Mouse (Mus musculus): ENCODE measurements around the gene Enpp4. TPM values are rescaled to one million over a fixed set of nuclear protein-coding genes. Genes with fewer than 3 reads are reported as not detected.

Enpp4 gene
- total RNA-seq (2023) = 11.0 TPM

GRCm38 (mm10) chr17:44105287-44106138 lies at the start of gene Enpp4:
Enpp4 (minus strand) TSS chr17:44105809.

GRCm38 (mm10) chr17:44078631-44079350 lies 26.8 kb downstream of the Enpp4 start, which contains the start of gene Enpp5:
Enpp5 (plus strand) TSS chr17:44078813.

Other genes with a start within 250 kb of the Enpp4 start
- 2.2 TPM for gene Enpp5, start 27.0 kb downstream of the Enpp4 start, total RNA-seq (2023)
- 0.15 TPM for gene Clic5, start 82.8 kb upstream of the Enpp4 start, total RNA-seq (2023)

Data from CD8-positive naive resting alpha-beta T cell, adult 57 days (primary cell).